Mouse (Mus musculus) CH12.LX (cell line): ENCODE data around the gene 9930021J03Rik. TPM values are rescaled to one million over a fixed set of nuclear protein-coding genes. Genes with fewer than 3 reads are reported as not detected.

Experiments
- DNase-seq: peaks from one replicate; pipeline ENCODE4 v3.0.0-alpha.2; 2013; ENCODE audit errors: extremely low read depth
- H3K27ac ChIP-seq: 2 replicates; pipeline ENCODE4 v1.5.1; 2012; ENCODE audit warnings: low read depth, mild to moderate bottlenecking, control low read depth, moderate library complexity; ENCODE audit not compliant: insufficient read depth
- H3K27me3 ChIP-seq: replicated peaks from 2 replicates; pipeline ENCODE3; 2012; ENCODE audit warnings: inconsistent platforms
- H3K36me3 ChIP-seq, 2 experiments: replicated peaks in 1 of 2; 2 replicates each; pipeline versions ENCODE3 to v1.6.1; 2012; ENCODE audit warnings: inconsistent platforms in 1 of 2, low read length in 1 of 2, mild to moderate bottlenecking in 1 of 2, mixed read lengths in 1 of 2, moderate library complexity in 1 of 2; ENCODE audit not compliant: control insufficient read depth in 1 of 2, insufficient read depth in 1 of 2
- H3K4me1 ChIP-seq, 2 experiments: 2 replicates each; pipeline ENCODE4 v1.6.1; 2012; ENCODE audit warnings: inconsistent platforms in 1 of 2, moderate library complexity in 1 of 2; ENCODE audit not compliant: insufficient read depth in 2 of 2, control insufficient read depth in 1 of 2
- H3K4me2 ChIP-seq: 2 replicates; pipeline ENCODE4 v1.6.1; 2012; ENCODE audit warnings: low read depth, mild to moderate bottlenecking, control low read depth; ENCODE audit not compliant: poor library complexity, insufficient read depth, severe bottlenecking
- H3K4me3 ChIP-seq, 3 experiments: fragments of 150-350 bp in 1 of 3; sonication (generic) in 1 of 3; replicated peaks in 1 of 3; 2 replicates each; pipeline versions ENCODE3 to v1.5.1; 2011 to 2012; ENCODE audit warnings: low read depth in 2 of 3, low read length in 2 of 3, mild to moderate bottlenecking in 2 of 3, moderate library complexity in 2 of 3, control low read depth in 1 of 3, improper control_type of control experiment in 1 of 3, inconsistent platforms in 1 of 3, mixed read lengths in 1 of 3; ENCODE audit not compliant: poor library complexity in 1 of 3
- H3K79me2 ChIP-seq: replicated peaks from 2 replicates; pipeline ENCODE4 v1.6.1; 2012; ENCODE audit warnings: mild to moderate bottlenecking, moderate library complexity; ENCODE audit not compliant: control insufficient read depth, poor library complexity, insufficient read depth, severe bottlenecking; ENCODE audit errors: extremely low read depth
- H3K9ac ChIP-seq: 2 replicates; pipeline ENCODE4 v1.6.1; 2012; ENCODE audit warnings: low read depth, mild to moderate bottlenecking, control low read depth, moderate library complexity; ENCODE audit not compliant: insufficient read depth
- H3K9me3 ChIP-seq: replicated peaks from 2 replicates; pipeline ENCODE3; 2012; ENCODE audit warnings: low read length, inconsistent platforms, mixed read lengths
- CTCF ChIP-seq, 2 experiments: IDR thresholded peaks in 1 of 2; conservative IDR thresholded peaks in 1 of 2; 2 replicates each; pipeline ENCODE4 v1.5.1; 2011 to 2012; ENCODE audit warnings: low read depth in 2 of 2, low read length in 2 of 2, improper control_type of control experiment in 1 of 2, inconsistent platforms in 1 of 2, mild to moderate bottlenecking in 1 of 2, moderate library complexity in 1 of 2
- EP300 ChIP-seq: IDR thresholded peaks from 2 replicates; pipeline ENCODE4 v1.6.1; 2011; ENCODE audit warnings: low read length, improper control_type of control experiment
- GABPA ChIP-seq: IDR thresholded peaks from 2 replicates; pipeline ENCODE4 v1.6.1; 2012; ENCODE audit warnings: low read depth, low read length, improper control_type of control experiment, inconsistent platforms; ENCODE audit not compliant: insufficient replicate concordance
- JUN ChIP-seq: IDR thresholded peaks from 2 replicates; pipeline ENCODE4 v1.6.1; 2011; ENCODE audit warnings: low read depth, mild to moderate bottlenecking, low read length, improper control_type of control experiment, moderate library complexity; ENCODE audit not compliant: insufficient read depth
- MAFK ChIP-seq: IDR thresholded peaks from 2 replicates; pipeline ENCODE4 v1.6.1; 2011; ENCODE audit warnings: low read length, improper control_type of control experiment; ENCODE audit not compliant: insufficient replicate concordance
- MEF2A ChIP-seq: IDR thresholded peaks from 2 replicates; pipeline ENCODE4 v1.6.1; 2014; ENCODE audit warnings: low read depth, mild to moderate bottlenecking, inconsistent platforms, low read length, improper control_type of control experiment, borderline replicate concordance
- MXI1 ChIP-seq: IDR thresholded peaks from 2 replicates; pipeline ENCODE4 v1.6.1; 2011; ENCODE audit warnings: mild to moderate bottlenecking, low read depth, low read length, improper control_type of control experiment
- POLR2A ChIP-seq: IDR thresholded peaks from 2 replicates; pipeline ENCODE4 v1.6.1; 2011; ENCODE audit warnings: low read depth, mild to moderate bottlenecking, improper control_type of control experiment, low read length
- RAD21 ChIP-seq: IDR thresholded peaks from 2 replicates; pipeline ENCODE4 v1.6.1; 2011; ENCODE audit warnings: low read depth, mild to moderate bottlenecking, low read length, improper control_type of control experiment, moderate library complexity
- RCOR1 ChIP-seq: conservative IDR thresholded peaks from 2 replicates; pipeline ENCODE4 v1.6.1; 2012; ENCODE audit warnings: low read depth, mild to moderate bottlenecking, inconsistent platforms, low read length, improper control_type of control experiment
- SMC3 ChIP-seq: IDR thresholded peaks from 2 replicates; pipeline ENCODE4 v1.6.1; 2011; ENCODE audit warnings: low read depth, low read length, improper control_type of control experiment
- TBP ChIP-seq: conservative IDR thresholded peaks from 2 replicates; pipeline ENCODE4 v1.6.1; 2011; ENCODE audit warnings: low read depth, low read length, improper control_type of control experiment
- USF1 ChIP-seq: IDR thresholded peaks from 2 replicates; pipeline ENCODE4 v1.6.1; 2014; ENCODE audit warnings: low read depth, mild to moderate bottlenecking, inconsistent platforms, low read length, improper control_type of control experiment
- USF2 ChIP-seq: conservative IDR thresholded peaks from 2 replicates; pipeline ENCODE4 v1.6.1; 2011; ENCODE audit warnings: low read depth, low read length, improper control_type of control experiment
- ZC3H11A ChIP-seq: IDR thresholded peaks from 2 replicates; pipeline ENCODE4 v1.6.1; 2012; ENCODE audit warnings: low read depth, mild to moderate bottlenecking, inconsistent platforms, low read length, improper control_type of control experiment
- ZKSCAN1 ChIP-seq: IDR thresholded peaks from 2 replicates; pipeline ENCODE4 v1.6.1; 2012; ENCODE audit warnings: low read depth, inconsistent platforms, low read length, improper control_type of control experiment, borderline replicate concordance
- ZMIZ1 ChIP-seq: IDR thresholded peaks from 2 replicates; pipeline ENCODE4 v1.6.1; 2012; ENCODE audit warnings: low read depth, mild to moderate bottlenecking, inconsistent platforms, low read length, improper control_type of control experiment
- ZNF384 ChIP-seq: IDR thresholded peaks from 2 replicates; pipeline ENCODE4 v1.6.1; 2012; ENCODE audit warnings: low read depth, low read length, improper control_type of control experiment, inconsistent platforms
- dilution Hi-C: fragments of 300-500 bp; cut with MboI; formaldehyde crosslinking; loops from 2 replicates; pipeline ENCODE4 v1.14.3; 2020; ENCODE audit warnings: low sequenced_read_pairs; ENCODE audit not compliant: extremely low pct_unique_long_range_greater_than_20kb, extremely low pct_ligation_motif_present
- in situ Hi-C: fragments of 300-500 bp; cut with MboI; formaldehyde crosslinking; loops from 3 replicates; pipeline ENCODE4 v1.14.3; 2019; ENCODE audit warnings: low sequenced_read_pairs, low pct_ligation_motif_present, low pct_unique_long_range_greater_than_20kb, mixed read lengths
- polyA plus RNA-seq: library from polyadenylated mRNA; unstranded; fragments of >175 nt; gene quantifications from 2 replicates; pipeline ENCODE4 v1.2.1, GENCODE M21; 2012; ENCODE audit warnings: low read depth; ENCODE audit not compliant: insufficient read length
- total RNA-seq, 2 experiments: library from RNA; depleted of rRNA; stranded (reverse); fragments of 300-350 nt in 1 of 2; fragments of >200 nt in 1 of 2; gene quantifications; 2 replicates each; pipeline ENCODE4 v1.2.3; 2012 to 2014

Gene 9930021J03Rik
- total and polyA plus RNA-seq, 3 experiments = 4.2 to 8.7 (median 7.8) TPM

DNA sequence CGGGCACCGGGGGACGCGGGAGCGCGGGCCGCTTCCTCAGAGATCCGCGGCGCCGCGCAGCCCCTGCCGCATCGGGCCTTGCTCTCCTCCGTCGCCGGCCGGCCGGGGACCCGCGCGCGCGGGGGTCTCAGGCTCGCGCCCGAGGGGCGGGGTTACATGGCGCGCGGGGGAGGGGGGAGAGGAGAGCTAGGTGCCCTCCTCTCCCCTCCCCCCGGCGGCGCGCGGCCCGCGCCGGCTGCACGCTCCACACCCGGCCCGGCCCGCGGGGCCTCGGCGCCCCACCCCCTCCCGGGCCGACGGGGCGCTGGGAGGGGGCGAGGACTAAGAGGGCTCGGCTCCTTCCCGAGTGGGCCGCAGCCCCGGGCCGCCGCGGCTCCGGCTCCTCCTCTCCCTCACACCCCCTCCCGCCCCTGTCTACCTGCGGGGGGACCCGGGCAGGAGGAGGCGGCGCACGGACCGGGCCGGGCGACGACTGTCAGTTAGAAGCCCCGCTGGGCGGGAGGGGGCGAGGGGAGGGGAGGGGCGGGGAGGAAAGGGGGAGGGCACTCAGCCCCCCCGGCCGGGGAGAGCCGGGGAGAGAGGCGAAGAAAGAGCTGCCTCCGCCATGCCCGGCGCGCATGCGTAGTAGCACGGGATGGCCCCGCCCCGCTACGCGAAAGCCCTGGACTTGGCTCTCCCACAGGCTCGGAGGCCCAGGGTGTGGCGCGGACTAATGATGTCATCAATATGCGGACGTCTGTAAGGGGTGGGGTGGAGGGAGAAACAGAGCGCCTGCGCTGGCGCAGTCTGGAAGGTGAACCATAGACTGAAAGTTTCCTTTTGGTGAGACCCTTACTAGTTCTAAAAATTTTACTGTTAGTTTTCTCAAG, at the start of gene 9930021J03Rik (continued):
- TF ChIP-seq SMC3 = no peak

DNA sequence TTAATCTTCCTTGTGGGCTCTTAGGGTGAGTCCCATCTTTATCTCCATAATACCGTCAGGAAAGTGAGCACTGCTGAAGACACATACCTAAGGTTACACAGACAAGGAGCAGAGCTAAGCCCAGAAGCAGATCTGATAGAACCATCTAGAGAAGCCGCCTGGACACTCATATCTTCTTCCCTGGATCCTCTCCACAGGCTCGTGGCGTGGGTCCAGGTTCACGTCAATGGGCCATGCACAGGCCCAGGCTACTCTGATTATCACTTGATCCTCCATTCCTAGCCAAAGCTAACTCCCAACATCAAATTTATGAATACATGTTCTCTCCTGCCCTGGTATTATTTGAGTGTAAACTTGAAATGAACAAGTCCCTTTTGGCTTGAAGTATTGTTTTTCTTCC, 47.9 kb upstream of the 9930021J03Rik start:
- Histone ChIP-seq H3K9me3 (no peaks in the 10 kb centered on the region), H3K9ac (no peak overlapping the region), H3K4me1 (peaks cover 0 to 2% of the 10 kb centered on the region in 2 experiments; a peak in 1 of 4 replicates), H3K27ac (no peak overlapping the region), H3K4me3 (no peak overlapping the region), H3K4me2 (no peak overlapping the region), H3K79me2 (no peaks in the 10 kb centered on the region), H3K27me3 (no peaks in the 10 kb centered on the region), H3K36me3 (no peaks in the 10 kb centered on the region)
- no peak for DNase-seq
- TF ChIP-seq ZKSCAN1 (no peak), TBP (no peak), USF1 (no peak), GABPA (no peak), ZNF384 (no peak), RAD21 (no peak), ZMIZ1 (no peak), EP300 (no peak), USF2 (no peak), MEF2A (no peak), MXI1 (no peak), POLR2A (no peak), RCOR1 (no peak), JUN (no peak), CTCF (conservative IDR thresholded peaks at IDR 0.05 in 1 of 2, IDR thresholded peaks at IDR 0.05 in 1 of 2; ENCODE audit: low read depth in 2 of 2, low read length in 2 of 2) (no peak), MAFK (no peak), ZC3H11A (no peak)
- dilution Hi-C loops (no loop called here), in situ Hi-C loops (no loop called here)
